Mouse (Mus musculus): ENCODE measurements around the gene Tmem170b.

The Tmem170b gene

DNA sequence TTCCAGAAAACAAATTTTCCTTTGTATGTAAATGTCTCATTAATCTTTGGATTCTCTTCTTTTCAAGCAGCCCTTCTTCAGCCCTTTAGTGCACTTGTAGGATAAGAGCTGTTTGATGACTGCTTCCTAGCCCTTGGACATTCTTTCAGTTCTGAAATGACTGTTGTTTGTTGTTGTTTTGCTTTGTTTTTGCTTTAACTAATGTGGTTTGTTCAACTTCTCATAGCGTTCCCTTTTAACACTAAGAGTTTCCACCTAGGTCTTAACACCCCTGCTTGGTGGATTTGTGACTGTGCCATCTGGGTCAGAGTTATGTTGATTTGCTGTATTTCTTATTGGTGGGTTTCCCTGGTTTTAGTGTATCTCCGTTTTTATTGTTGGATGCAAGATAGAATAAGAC, 8.8 kb downstream of the Tmem170b start:
- DNase-seq (ENCODE audit: low read depth, low spot score): no peak

GRCm38 (mm10) chr13:41614982-41615381, 9.3 kb downstream of the Tmem170b start:
- no peak for DNase-seq (ENCODE audit: low read depth, low spot score)

GRCm38 (mm10) chr13:41619470-41619869, 13.8 kb downstream of the Tmem170b start:
- no peak for DNase-seq (ENCODE audit: low read depth, low spot score)

DNA sequence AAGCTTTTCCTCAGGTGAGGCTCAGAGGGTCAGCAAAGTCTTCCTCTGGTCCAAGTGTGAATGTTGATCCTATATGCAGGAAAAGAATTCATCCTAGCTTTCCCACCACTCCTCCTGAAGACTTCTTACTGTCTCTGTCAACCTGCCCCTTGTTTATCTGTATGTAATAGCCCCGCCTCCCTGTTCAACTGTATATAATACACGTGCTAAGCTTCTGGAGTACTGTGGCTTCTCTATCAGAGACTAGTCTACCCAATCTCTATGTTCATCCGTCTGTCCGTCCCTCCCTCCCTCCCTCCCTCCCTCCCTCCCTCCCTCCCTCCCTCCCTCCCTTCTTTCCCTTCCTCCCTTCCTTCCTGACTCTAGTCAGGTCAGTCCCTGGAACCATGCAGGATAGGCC, 14.4 kb downstream of the Tmem170b start:
- DNase-seq (ENCODE audit: low read depth, low spot score): no peak

GRCm38 (mm10) chr13:41624123-41624522, 18.4 kb downstream of the Tmem170b start:
- no peak for DNase-seq (ENCODE audit: low read depth, low spot score)

- DNase-seq (ENCODE audit: low read depth, low spot score): no peak
These were observed 19.5 kb downstream of the Tmem170b start for GRCm38 (mm10) chr13:41625248-41625647.

- DNase-seq (ENCODE audit: low read depth, low spot score): no peak
These were observed 21.7 kb downstream of the Tmem170b start for GRCm38 (mm10) chr13:41627277-41627916.

DNA sequence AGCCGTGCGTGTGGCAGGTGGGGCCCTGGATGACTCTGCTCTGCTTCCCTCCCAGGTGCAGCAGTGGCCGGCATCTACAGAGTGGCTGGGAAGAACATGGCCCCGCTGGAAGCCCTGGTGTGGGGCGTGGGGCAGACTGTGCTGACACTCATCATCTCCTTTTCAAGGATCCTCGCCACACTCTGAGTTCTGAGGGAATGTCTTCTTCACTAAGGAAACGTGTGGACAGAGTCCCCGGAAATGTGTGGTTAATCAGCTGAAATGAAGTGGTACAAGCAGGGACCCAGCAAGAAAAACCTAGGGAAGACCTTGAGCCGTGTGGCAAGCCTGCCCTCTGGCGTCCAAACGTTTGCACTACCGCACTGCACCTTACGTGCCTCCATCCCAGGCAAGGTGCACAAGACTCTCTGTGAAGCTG, 28.7 kb downstream of the Tmem170b start:
- peak; percentile 53 for DNase-seq (ENCODE audit: low read depth, low spot score)

GRCm38 (mm10) chr13:41638083-41638482, 32.4 kb downstream of the Tmem170b start:
- DNase-seq (ENCODE audit: low read depth, low spot score): no peak

DNA sequence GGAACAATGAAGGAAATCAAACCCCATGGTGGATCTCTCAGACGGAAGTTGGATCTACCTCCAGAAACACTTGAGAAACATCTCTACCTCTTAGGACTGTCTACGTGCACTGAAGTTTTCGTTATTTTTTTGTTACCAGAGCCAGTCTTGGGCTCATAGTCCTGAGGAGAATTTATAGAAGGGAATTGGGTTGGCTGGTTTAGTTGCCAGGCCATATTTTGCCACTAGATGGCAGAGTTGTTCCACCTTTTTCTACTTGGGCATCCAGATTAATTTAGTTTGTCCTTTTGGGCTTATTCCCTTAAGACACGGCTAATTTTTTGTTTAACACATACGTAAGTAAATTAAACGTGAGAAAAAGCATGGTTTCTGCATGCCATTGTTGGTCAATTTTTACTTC, 37.1 kb downstream of the Tmem170b start:
- no peak for DNase-seq (ENCODE audit: low read depth, low spot score)

- DNase-seq (ENCODE audit: low read depth, low spot score): no peak
These were observed 38.1 kb downstream of the Tmem170b start for GRCm38 (mm10) chr13:41643798-41644197.

DNA sequence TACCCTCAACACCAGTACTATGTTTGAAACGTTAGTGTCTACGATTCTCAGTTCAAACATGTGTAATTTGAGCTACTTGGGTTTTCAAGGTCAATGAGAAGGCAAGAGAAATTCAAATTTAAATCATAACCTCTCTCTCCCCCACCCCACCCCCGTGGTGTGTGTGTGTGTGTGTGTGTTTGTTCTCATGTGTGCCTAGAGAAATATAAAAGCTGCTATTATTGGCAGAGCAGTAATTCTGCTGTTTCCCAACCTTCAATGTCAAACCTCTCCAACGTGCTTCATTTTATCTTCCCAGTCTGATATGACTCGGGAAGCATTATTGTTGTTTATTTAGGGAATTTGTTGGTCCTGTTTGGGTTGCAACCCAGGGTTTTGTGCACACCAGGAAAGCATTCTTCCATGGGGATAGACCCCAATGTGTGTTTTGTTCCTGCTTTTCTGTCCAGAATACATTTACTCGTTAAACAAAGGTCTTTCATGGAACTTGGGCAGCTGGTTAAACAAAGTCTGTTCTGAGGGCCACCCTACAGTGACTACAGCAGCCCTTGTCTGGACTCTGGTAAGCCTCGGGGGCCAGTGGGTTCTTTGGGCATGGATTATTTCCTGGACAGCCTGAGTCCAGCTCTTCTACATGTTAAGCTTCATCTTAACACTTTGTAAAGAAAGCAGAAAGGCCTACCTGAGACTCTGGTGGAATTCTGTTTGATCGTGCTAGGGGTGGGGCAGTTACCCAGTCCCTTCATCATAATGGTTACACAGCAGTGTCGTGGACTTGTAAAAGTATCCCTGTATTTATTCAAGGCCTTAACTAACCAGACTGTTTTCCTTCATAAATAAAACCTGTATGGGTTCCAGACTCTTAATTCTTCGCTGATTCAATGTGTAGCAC, 39.1 kb downstream of the Tmem170b start:
- DNase-seq (ENCODE audit: low read depth, low spot score): no peak

DNA sequence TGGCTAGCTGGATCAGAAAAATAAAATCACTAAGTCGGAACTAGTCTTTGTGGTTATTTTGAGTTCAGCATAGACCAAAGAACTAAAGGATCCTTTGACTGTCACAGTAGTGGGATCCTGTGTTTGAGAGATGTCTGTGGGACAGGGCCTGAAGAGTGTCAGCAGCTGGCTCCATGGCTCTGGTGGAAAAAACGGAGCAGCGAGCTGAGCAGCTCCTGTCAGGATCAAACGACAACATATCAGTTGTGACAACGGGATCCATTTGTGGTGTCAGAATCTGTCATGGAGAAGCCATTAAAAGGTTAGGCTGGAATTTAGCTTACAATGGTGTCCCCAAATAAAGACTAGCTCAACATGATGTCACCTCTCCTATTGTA, 39.8 kb downstream of the Tmem170b start:
- DNase-seq (ENCODE audit: low read depth, low spot score): no peak

GRCm38 (mm10) chr13:41647976-41648375, 42.3 kb downstream of the Tmem170b start:
- no peak for DNase-seq (ENCODE audit: low read depth, low spot score)

GRCm38 (mm10) chr13:41650665-41651064, 45.0 kb downstream of the Tmem170b start:
- no peak for DNase-seq (ENCODE audit: low read depth, low spot score)

DNA sequence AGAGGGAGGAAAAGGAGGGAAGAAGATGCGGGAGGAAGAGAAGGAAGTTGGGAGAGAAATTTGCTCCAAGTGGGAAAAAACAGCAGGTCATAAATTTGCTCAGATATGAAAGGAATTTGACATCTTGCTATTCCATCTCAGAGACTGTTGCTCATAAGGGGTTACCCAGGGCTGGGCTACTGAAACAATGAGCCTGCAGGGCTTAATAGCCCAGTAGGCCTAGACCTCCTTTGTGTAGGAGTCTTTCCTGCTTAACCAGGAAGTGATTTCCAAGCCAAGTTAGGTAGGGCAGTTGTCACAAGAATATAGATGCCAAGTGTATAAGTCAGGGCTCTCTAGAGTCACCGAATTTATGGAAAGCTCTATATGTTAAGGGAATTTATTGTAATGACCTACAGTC, 48.1 kb downstream of the Tmem170b start:
- DNase-seq (ENCODE audit: low read depth, low spot score): no peak

- no peak for DNase-seq (ENCODE audit: low read depth, low spot score)
These were observed 49.9 kb downstream of the Tmem170b start for GRCm38 (mm10) chr13:41655576-41656090.

GRCm38 (mm10) chr13:41660052-41660793, 54.5 kb downstream of the Tmem170b start:
- no peak for DNase-seq (ENCODE audit: low read depth, low spot score)

- DNase-seq (ENCODE audit: low read depth, low spot score): no peak
These were observed 55.4 kb downstream of the Tmem170b start for GRCm38 (mm10) chr13:41661116-41661515.

GRCm38 (mm10) chr13:41662401-41663070, 56.8 kb downstream of the Tmem170b start:
- DNase-seq (ENCODE audit: low read depth, low spot score): no peak

DNA sequence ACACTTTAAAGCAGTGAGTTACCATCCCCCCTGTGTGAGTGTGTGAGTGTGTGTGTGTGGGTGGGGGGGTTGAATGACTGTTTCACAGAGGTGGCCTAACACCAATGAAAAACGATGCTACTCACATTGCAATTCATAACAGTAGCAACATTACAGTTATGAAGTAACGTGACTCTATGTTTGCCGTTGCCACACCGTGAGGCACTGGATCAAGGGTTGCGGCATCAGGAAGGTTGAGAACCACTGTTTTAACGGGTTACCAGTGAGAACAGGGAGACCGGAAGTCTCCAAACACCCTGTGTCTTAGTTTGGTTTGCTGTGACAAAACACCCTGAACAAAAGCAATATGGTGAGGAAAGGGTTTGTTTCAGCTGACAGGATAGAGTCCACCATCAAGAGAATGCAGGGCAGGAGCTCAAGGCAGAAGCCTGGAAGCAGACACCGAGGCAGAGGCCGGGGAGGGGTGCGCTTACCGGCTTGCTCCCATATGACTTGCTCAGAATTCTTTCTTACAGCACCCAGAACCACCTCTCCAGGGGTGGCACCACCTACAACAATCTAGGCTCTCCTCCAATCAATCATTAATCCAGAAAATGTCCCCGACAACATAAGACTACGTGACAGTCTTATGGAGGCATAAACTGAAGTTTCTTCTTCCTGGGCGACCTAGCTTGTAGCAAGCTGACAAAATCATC, 57.9 kb downstream of the Tmem170b start:
- no peak for DNase-seq (ENCODE audit: low read depth, low spot score)
